Comparison of ENCODE assay signal across 8 mouse cellular contexts in the genomic region with DNA sequence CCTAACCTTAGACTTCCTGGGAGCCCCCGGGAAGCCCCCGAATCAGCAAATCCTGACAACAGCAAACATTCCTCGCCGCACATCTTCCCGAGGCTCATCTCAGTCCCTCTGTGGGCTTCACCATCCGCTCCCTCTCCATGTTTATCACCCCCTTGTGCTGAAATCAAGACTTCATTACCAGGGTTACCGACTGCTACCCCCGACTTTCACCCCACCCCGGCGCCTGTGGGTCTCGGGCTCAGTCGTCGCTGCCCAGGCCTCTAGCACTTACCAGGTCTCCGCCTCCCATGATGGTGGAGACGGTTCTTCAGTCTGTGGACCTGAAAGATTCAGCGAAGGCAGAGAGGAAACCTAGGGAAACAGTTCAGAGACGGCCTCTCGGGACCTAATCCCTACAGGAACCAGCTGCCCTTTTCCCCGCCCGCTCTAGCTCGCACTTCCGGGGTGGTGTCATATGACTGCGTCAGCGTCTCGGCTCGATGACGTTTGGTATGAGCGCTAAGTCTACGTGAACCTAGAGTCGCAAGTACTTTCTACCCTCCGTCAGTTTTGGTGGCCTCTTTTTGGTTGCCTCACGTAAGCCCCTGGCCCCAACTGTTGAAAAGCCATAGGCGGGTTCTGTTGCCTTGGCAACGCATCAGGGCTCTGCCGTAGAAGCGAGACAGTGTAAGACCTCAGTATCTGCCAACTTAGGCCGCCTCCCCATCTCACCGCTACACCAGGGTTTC. TPM values are rescaled to one million over a fixed set of nuclear protein-coding genes. Genes with fewer than 3 reads are reported as not detected.
DNase-seq lines count a peak whose midpoint lies in the region; ATAC-seq and TF ChIP-seq lines count a peak whose summit lies in the region.

Cwc25 (minus strand) TSS at position 403 of the 728 bp plus-strand sequence.

- H3K27ac ChIP-seq in forebrain, embryonic 12.5 days: peak within 1 kb of the TSS; percentile 85
- peak within 1 kb of the TSS; percentile 89 for H3K27ac ChIP-seq in heart, postnatal 0 days (ENCODE audit: low read depth)
- H3K27ac ChIP-seq in liver, embryonic 16.5 days (ENCODE audit: low read length): peak within 1 kb of the TSS; percentile 92
- peak within 1 kb of the TSS; percentile 91 for H3K27ac ChIP-seq in neural tube, embryonic 13.5 days (replicated peaks)
- H3K27ac ChIP-seq in testis, adult 2 months (ENCODE audit: control insufficient read depth, insufficient read depth, low read depth, low read length): peak within 1 kb of the TSS; percentile 85

- peak within 1 kb of the TSS; percentile 99 for H3K4me3 ChIP-seq in E14TG2a.4 (replicated peaks; ENCODE audit: low read length)
- peak within 1 kb of the TSS; percentile 92 for H3K4me3 ChIP-seq in forebrain, embryonic 12.5 days (replicated peaks)
- H3K4me3 ChIP-seq in heart, postnatal 0 days (ENCODE audit: low read depth, low read length): peak within 1 kb of the TSS; percentile 86
- H3K4me3 ChIP-seq in liver, embryonic 16.5 days (ENCODE audit: low read depth, low read length): peak within 1 kb of the TSS; percentile 96
- peak within 1 kb of the TSS; percentile 86 for H3K4me3 ChIP-seq in neural tube, embryonic 13.5 days
- peak within 1 kb of the TSS; percentile 98 for H3K4me3 ChIP-seq in testis, adult 2 months (ENCODE audit: control insufficient read depth, low read depth, low read length)

- TF ChIP-seq POLR2A in testis, adult 2 months (IDR thresholded peaks at IDR 0.05; ENCODE audit: control insufficient read depth, low read depth, low read length): peak; percentile 94

- WGBS in forebrain, embryonic 12.5 days: 1% methylated on average over 38 of the region's 38 CpGs
- under 1% methylated on average over 38 of the region's 38 CpGs for WGBS in heart, postnatal 0 days
- under 1% methylated on average over 38 of the region's 38 CpGs for WGBS in liver, embryonic 16.5 days (ENCODE audit: insufficient replicate concordance)
- 1% methylated on average over 38 of the region's 38 CpGs for WGBS in neural tube, embryonic 13.5 days

- peak; percentile 95 for DNase-seq in c-Kit-positive CD71-positive TER-119-positive erythroid progenitor cells, embryonic 14.5 days (ENCODE audit: low spot score)
- DNase-seq in heart, postnatal 0 days (ENCODE audit: low spot score): peak; percentile 93
- peak; percentile 96 to 97 for DNase-seq in kidney, postnatal 4 days

- ATAC-seq in forebrain, embryonic 12.5 days (ENCODE audit: low FRiP score): peak; percentile 93
- peak; percentile 97 for ATAC-seq in heart, postnatal 0 days (ENCODE audit: insufficient read depth, low read depth)
- peak; percentile 95 for ATAC-seq in liver, embryonic 16.5 days (ENCODE audit: low read depth)
- ATAC-seq in neural tube, embryonic 13.5 days (ENCODE audit: low read depth): peak; percentile 94

- peaks cover 38% of the 10 kb centered on the region for H3K36me3 ChIP-seq in E14TG2a.4 (ENCODE audit: insufficient read depth, low read length)
- H3K36me3 ChIP-seq in forebrain, embryonic 12.5 days (replicated peaks): peaks cover 28% of the 10 kb centered on the region
- H3K36me3 ChIP-seq in heart, postnatal 0 days (replicated peaks; ENCODE audit: control insufficient read depth, insufficient read depth, low read length): peaks cover 21% of the 10 kb centered on the region
- peaks cover 16% of the 10 kb centered on the region for H3K36me3 ChIP-seq in liver, embryonic 16.5 days (ENCODE audit: control insufficient read depth, insufficient read depth)
- H3K36me3 ChIP-seq in neural tube, embryonic 13.5 days: peaks cover 33% of the 10 kb centered on the region
- H3K36me3 ChIP-seq in testis, adult 2 months (ENCODE audit: control insufficient read depth, insufficient read depth, low read length): peaks cover 2% of the 10 kb centered on the region; the same call in 1 of the 2 replicates

- no peak for TF ChIP-seq EP300 in heart, postnatal 0 days (IDR thresholded peaks at IDR 0.05; ENCODE audit: low read depth)

- H3K4me1 ChIP-seq in E14TG2a.4 (replicated peaks; ENCODE audit: low read depth, low read length): peaks cover 45% of the 10 kb centered on the region
- H3K4me1 ChIP-seq in forebrain, embryonic 12.5 days: peaks cover 21% of the 10 kb centered on the region
- H3K4me1 ChIP-seq in heart, postnatal 0 days (ENCODE audit: control insufficient read depth, insufficient read depth): peaks cover 10% of the 10 kb centered on the region
- peaks cover 9% of the 10 kb centered on the region for H3K4me1 ChIP-seq in liver, embryonic 16.5 days (ENCODE audit: control insufficient read depth, low read depth, low read length)
- peaks cover 22% of the 10 kb centered on the region for H3K4me1 ChIP-seq in neural tube, embryonic 13.5 days (replicated peaks)
- peaks cover 2% of the 10 kb centered on the region for H3K4me1 ChIP-seq in testis, adult 2 months (ENCODE audit: control insufficient read depth, insufficient read depth, low read length)

- 0 out of 2 replicates have a peak, but pooled peaks cover 3% of the 10 kb centered on the region for H3K27me3 ChIP-seq in E14TG2a.4 (ENCODE audit: insufficient read depth, low read length)
- H3K27me3 ChIP-seq in forebrain, embryonic 12.5 days: no peaks in the 10 kb centered on the region
- no peaks in the 10 kb centered on the region for H3K27me3 ChIP-seq in heart, postnatal 0 days (ENCODE audit: control insufficient read depth, insufficient read depth, low read length)
- H3K27me3 ChIP-seq in liver, embryonic 16.5 days (ENCODE audit: control insufficient read depth, insufficient read depth, low read depth, low read length): no peaks in the 10 kb centered on the region; the same call in 1 of the 2 replicates
- no peaks in the 10 kb centered on the region for H3K27me3 ChIP-seq in neural tube, embryonic 13.5 days
- no peaks in the 10 kb centered on the region for H3K27me3 ChIP-seq in testis, adult 2 months (ENCODE audit: control insufficient read depth, insufficient read depth, low read length)

- peak within 1 kb of the TSS; percentile 92 for H3K4me2 ChIP-seq in forebrain, embryonic 12.5 days
- peak within 1 kb of the TSS; percentile 91 for H3K4me2 ChIP-seq in heart, postnatal 0 days (ENCODE audit: low read depth, low read length)
- H3K4me2 ChIP-seq in liver, embryonic 16.5 days (ENCODE audit: low read depth, low read length): peak within 1 kb of the TSS; percentile 81
- H3K4me2 ChIP-seq in neural tube, embryonic 13.5 days: peak within 1 kb of the TSS; percentile 84

- H3K9ac ChIP-seq in forebrain, embryonic 12.5 days: peak within 1 kb of the TSS; percentile 92
- peak within 1 kb of the TSS; percentile 92 for H3K9ac ChIP-seq in heart, postnatal 0 days (replicated peaks; ENCODE audit: low read depth, low read length)
- peak within 1 kb of the TSS; percentile 95 for H3K9ac ChIP-seq in liver, embryonic 16.5 days (ENCODE audit: low read depth, low read length)
- peak within 1 kb of the TSS; percentile 93 for H3K9ac ChIP-seq in neural tube, embryonic 13.5 days

- no peaks in the 10 kb centered on the region for H3K9me3 ChIP-seq in E14TG2a.4 (ENCODE audit: low read length)
- no peaks in the 10 kb centered on the region for H3K9me3 ChIP-seq in forebrain, embryonic 12.5 days
- H3K9me3 ChIP-seq in heart, postnatal 0 days (replicated peaks; ENCODE audit: control insufficient read depth, low read length): no peaks in the 10 kb centered on the region
- no peaks in the 10 kb centered on the region for H3K9me3 ChIP-seq in liver, embryonic 16.5 days (replicated peaks; ENCODE audit: control insufficient read depth, low read length)
- H3K9me3 ChIP-seq in neural tube, embryonic 13.5 days: no peaks in the 10 kb centered on the region

- TF ChIP-seq CTCF in E14TG2a.4 (conservative IDR thresholded peaks at IDR 0.05; ENCODE audit: low read length): no peak
- no peak for TF ChIP-seq CTCF in heart, postnatal 0 days (IDR thresholded peaks at IDR 0.05; ENCODE audit: low read depth)
- TF ChIP-seq CTCF in testis, adult 2 months (IDR thresholded peaks at IDR 0.05; ENCODE audit: control insufficient read depth, insufficient read depth, insufficient replicate concordance, low read depth, low read length): no peak

RNA-seq across cellular contexts. Expression of gene Cwc25, which starts in this region (rescaled TPM):
- polyA plus RNA-seq in forebrain, embryonic 12.5 days (2016; fragmentation: Nextera tagmentation; extraction: Ambion mirVana): 21.5 and 22.4 TPM in 2 replicates
- 3.2 and 3.5 TPM in 2 replicates for total RNA-seq in heart, postnatal 0 days (2014; rRNA removed; ENCODE audit: low replicate concordance)
- 7.7 and 8.2 TPM in 2 replicates for polyA plus RNA-seq in heart, postnatal 0 days (2015; fragmentation: Nextera tagmentation; extraction: Ambion mirVana)
- polyA plus RNA-seq in liver, embryonic 16.5 days (2015; fragmentation: Nextera tagmentation; extraction: Ambion mirVana): 5.4 and 6.0 TPM in 2 replicates
- polyA plus RNA-seq in neural tube, embryonic 13.5 days (2015; fragmentation: Nextera tagmentation; extraction: Ambion mirVana): 18.8 and 19.1 TPM in 2 replicates
- polyA plus RNA-seq in testis, adult 2 months (2012; rRNA removed): 5.6 and 6.3 TPM in 2 replicates

Comparison
In these comparisons a context has a peak if more than half of its experiments do, and no peak if none do; other contexts are left out.
1. Peak in every context shown above with its lines: DNase-seq, ATAC-seq, H3K4me3 ChIP-seq and H3K27ac ChIP-seq.